Mouse (Mus musculus) spleen, postnatal 14 days (tissue): ENCODE results near the gene Vmn2r105.

Experiments
- DNase-seq, 2 experiments: peaks; one replicate each; pipeline ENCODE4 v3.0.0; 2021 to 2022; ENCODE audit warnings: low spot score in 2 of 2

Gene Vmn2r105

DNA sequence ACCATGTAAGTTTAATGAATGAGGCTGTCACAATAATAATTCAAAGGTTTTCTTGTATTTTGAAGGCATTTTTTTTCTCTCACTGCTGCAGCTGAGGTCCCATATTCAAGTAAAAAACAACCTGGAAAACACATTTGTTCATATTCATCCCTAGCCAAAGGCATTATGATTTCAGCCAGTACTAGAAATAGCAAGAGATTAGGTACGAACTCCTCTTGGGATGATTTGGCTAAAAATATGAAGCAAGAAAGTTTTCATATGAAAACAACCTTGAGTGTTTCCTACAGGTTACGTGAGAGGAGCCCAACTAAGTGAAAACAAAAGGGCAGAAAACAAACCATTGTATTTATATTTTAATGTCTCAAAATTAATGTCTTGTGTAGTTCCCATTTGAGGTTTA, at the start of gene Vmn2r105:
TSS of gene Vmn2r105 (minus strand) at position 101 of the 400 bp plus-strand sequence.
- no peak for DNase-seq

DNA sequence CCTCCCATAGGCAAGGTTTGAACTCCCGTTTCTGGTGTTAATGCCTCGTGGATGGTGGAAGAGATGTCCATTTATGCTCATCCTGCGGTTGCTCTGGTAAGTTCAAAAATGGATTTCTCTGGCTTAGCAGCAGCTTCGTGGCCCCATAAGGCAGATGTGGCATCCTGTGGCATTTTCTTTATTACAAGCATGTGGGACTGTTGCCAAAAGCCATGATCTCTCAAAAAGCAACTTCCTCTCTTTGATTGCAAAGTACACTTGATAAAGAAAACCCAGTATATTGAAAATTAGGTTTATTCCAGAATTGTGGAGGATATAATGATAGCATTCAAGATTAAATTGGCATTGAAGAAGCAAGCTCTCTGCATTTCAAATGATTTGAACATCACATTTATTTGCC, 20.7 kb upstream of the Vmn2r105 start:
- DNase-seq = no peak

DNA sequence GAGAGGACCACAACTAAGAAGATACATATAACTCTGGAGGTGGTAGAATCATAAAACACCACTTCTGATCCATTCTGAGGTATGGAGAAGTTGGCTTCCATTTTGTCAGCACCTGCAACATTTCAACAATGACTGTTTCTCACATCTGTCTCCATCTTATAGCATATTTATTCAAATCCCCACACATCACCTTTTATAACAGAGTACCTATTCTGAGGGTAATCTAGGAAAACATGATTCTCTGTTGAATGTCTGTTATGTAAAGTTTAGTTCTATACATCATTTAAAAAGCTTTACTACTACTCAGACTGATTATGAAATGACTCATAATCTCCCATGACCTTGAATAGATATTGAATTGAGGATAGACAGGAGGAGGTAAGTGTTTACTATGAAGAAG, 51.9 kb downstream of the Vmn2r105 start, which contains the start of gene Fpr-rs6:
TSS of gene Fpr-rs6 (minus strand) at position 101 of the 400 bp plus-strand sequence.
- DNase-seq = no peak
